Mouse (Mus musculus) heart, adult 2 months (tissue): ENCODE data around the gene Gsta2. TPM values are rescaled to one million over a fixed set of nuclear protein-coding genes. Genes with fewer than 3 reads are reported as not detected.
"Not testable (repeated sequence)": the region's sequence is repeated elsewhere in the genome, so short reads cannot be mapped to it uniquely, and the experiment has no call there.

Experiments used
- DNase-seq, 2 experiments: peaks; one replicate each; pipeline ENCODE4 v3.0.0; 2021
- H3K27ac ChIP-seq: fragments of 200-600 bp; 2 replicates; pipeline ENCODE4 v1.8.1; 2022
- H3K27me3 ChIP-seq: fragments of 200-500 bp; 2 replicates; pipeline ENCODE4 v1.6.1; 2012; ENCODE audit warnings: mild to moderate bottlenecking, low read length, inconsistent platforms, mixed read lengths; ENCODE audit not compliant: control insufficient read depth, insufficient read depth
- H3K36me3 ChIP-seq: fragments of 200-500 bp; 2 replicates; pipeline ENCODE4 v1.6.1; 2012; ENCODE audit warnings: low read length, inconsistent platforms; ENCODE audit not compliant: control insufficient read depth, insufficient read depth
- H3K4me1 ChIP-seq: fragments of 200-500 bp; 2 replicates; pipeline ENCODE4 v1.6.1; 2011; ENCODE audit warnings: low read length; ENCODE audit not compliant: control insufficient read depth, insufficient read depth
- H3K4me3 ChIP-seq: fragments of 200-600 bp; 2 replicates; pipeline ENCODE4 v1.8.1; 2022
- H3K79me2 ChIP-seq: fragments of 200-500 bp; replicated peaks from 2 replicates; pipeline ENCODE4 v1.6.1; 2012; ENCODE audit warnings: mild to moderate bottlenecking, inconsistent platforms, low read length, moderate library complexity, mixed read lengths; ENCODE audit not compliant: control insufficient read depth, insufficient read depth
- H3K9ac ChIP-seq: fragments of 200-500 bp; 2 replicates; pipeline ENCODE4 v1.6.1; 2012; ENCODE audit warnings: low read depth, mild to moderate bottlenecking, control low read depth, inconsistent platforms, low read length, mixed read lengths
- CTCF ChIP-seq: fragments of 200-600 bp; IDR thresholded peaks from 2 replicates; pipeline ENCODE4 v1.8.1; 2022; ENCODE audit warnings: antibody characterized with exemption, mild to moderate bottlenecking, moderate library complexity
- EP300 ChIP-seq: fragments of 200-500 bp; IDR thresholded peaks from 2 replicates; pipeline ENCODE4 v1.6.1; 2011; ENCODE audit warnings: low read depth, low read length, control low read depth; ENCODE audit not compliant: insufficient read depth
- POLR2A ChIP-seq: fragments of 200-500 bp; IDR thresholded peaks from 2 replicates; pipeline ENCODE4 v1.6.1; 2011; ENCODE audit warnings: mild to moderate bottlenecking, low read depth, low read length, control low read depth; ENCODE audit not compliant: insufficient read depth
- WGBS: fragments of 180-500 bp; shearing (Covaris S2); methylation state at CpG from one replicate; pipeline ENCODE4 v1.1.7; 2018; 5-methylcytosine and 5-hydroxymethylcytosine counted together
- intact Hi-C: fragments of 180-260 bp; cut with DNase I; formaldehyde crosslinking; loops from one replicate; pipeline ENCODE4 v1.15.1; 2025
- polyA plus RNA-seq: library from polyadenylated mRNA; depleted of rRNA; stranded (reverse); fragments of >200 nt; gene quantifications from 2 replicates; pipeline ENCODE4 v1.2.3, GENCODE M21; 2012
- total RNA-seq, 2 experiments: library from RNA; stranded (reverse); gene quantifications; 2 replicates each; pipeline ENCODE4 v1.2.3; 2021

Gene Gsta2
- total and polyA plus RNA-seq, 3 experiments, result 0.25 to 0.84 (median 0.50) TPM

DNA sequence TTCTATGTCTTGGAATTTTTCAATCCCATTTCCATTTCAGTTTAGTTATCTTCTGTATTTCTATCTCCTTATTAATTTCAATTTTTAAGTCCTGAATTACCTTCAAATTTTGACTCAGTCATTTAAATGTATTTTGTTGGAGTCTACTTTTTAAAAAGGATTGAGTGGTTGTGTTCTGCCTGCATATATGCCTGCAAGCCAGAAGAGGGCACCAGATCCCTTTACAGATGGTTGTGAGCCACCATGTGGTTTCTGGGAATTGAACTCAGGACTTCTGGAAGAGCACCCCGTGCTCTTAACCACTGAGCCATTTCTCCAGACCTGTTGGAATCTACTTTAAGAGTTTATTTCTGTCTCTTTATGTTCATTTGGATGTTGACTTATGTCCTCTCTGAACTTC, 36.1 kb downstream of the Gsta2 start:
- H3K79me2 ChIP-seq, result no peaks in the 10 kb centered on the region
- intact Hi-C loops, result no loop called here
- TF ChIP-seq CTCF (peak; percentile 70), EP300 (no peak), POLR2A (no peak)
- no peaks in the 10 kb centered on the region for H3K4me1 ChIP-seq
- WGBS, result 5% methylated on average over 1 of the region's 1 CpGs
- H3K36me3 ChIP-seq, result no peaks in the 10 kb centered on the region
- no peak overlapping the region for H3K27ac ChIP-seq
- no peak overlapping the region for H3K9ac ChIP-seq
- DNase-seq, result no peak
- no peak overlapping the region for H3K4me3 ChIP-seq
- no peaks in the 10 kb centered on the region for H3K27me3 ChIP-seq

DNA sequence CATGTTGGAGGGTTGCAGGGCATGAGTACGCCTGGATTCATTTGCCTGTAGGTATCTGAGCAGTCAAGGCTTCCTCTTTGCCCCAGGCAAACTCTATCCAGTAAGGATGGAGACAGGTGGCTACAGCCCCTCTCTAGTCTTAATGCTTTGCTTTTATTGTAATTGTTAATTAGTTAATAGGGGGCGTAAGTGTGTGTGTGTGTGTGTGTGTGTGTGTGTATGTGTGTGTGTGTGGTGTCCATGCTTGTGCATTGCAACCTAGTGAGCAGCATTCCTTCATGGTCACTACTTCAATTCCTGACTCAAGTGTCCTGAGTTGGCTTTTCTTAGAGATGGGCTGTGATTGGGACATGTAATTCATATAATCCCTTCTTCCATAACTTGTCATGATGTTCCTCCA, 40.9 kb downstream of the Gsta2 start, which contains the start of gene Omt2a:
Omt2a (minus strand) TSS at position 101 of the 400 bp plus-strand sequence.
- WGBS, result 88% methylated on average over 2 of the region's 2 CpGs
- no peaks in the 10 kb centered on the region for H3K79me2 ChIP-seq
- H3K9ac ChIP-seq, result no peak within 1 kb of the TSS
- TF ChIP-seq POLR2A (no peak), EP300 (no peak), CTCF (no peak)
- H3K27me3 ChIP-seq, result no peaks in the 10 kb centered on the region
- H3K27ac ChIP-seq, result no peak within 1 kb of the TSS
- no peak for DNase-seq
- H3K4me1 ChIP-seq, result no peaks in the 10 kb centered on the region
- no peaks in the 10 kb centered on the region for H3K36me3 ChIP-seq
- intact Hi-C loops, result no loop called here
- no peak within 1 kb of the TSS for H3K4me3 ChIP-seq

DNA sequence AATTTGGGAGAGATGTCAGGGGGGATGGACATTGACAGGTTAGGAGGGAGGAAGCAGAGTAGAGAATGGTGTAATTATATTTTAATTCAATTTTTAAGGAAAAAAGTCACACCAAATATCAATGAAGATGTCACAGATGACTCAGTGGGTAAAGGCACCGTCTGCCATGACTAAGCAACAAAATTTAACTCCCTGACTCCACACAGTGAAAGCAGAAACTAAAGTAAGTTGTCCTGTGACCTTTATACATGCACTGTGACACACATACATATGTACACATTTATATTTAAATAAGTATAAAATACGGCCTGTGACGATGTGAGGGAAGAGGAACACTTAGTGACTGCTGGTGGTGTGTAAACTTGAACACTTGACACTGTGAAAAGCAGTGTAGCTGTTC, 47.5 kb downstream of the Gsta2 start:
- H3K27me3 ChIP-seq, intact Hi-C loops, H3K9ac ChIP-seq, H3K79me2 ChIP-seq, DNase-seq, H3K27ac ChIP-seq, H3K4me3 ChIP-seq, H3K4me1 ChIP-seq, H3K36me3 ChIP-seq: not testable (repeated sequence)
- 76% methylated on average over 3 of the region's 3 CpGs for WGBS

- H3K79me2 ChIP-seq, H3K27ac ChIP-seq, intact Hi-C loops, H3K9ac ChIP-seq, H3K27me3 ChIP-seq, H3K36me3 ChIP-seq, H3K4me1 ChIP-seq, H3K4me3 ChIP-seq, DNase-seq: not testable (repeated sequence)
- 52% methylated on average over 1 of the region's 1 CpGs for WGBS
Observed at GRCm38 (mm10) chr9:78299143-78299542, 56.4 kb downstream of the Gsta2 start.

- Histone ChIP-seq H3K79me2 (no peaks in the 10 kb centered on the region), H3K36me3 (no peaks in the 10 kb centered on the region), H3K4me1 (no peaks in the 10 kb centered on the region), H3K4me3 (no peak overlapping the region), H3K9ac (no peak overlapping the region), H3K27me3 (no peaks in the 10 kb centered on the region), H3K27ac (no peak overlapping the region)
- WGBS, result 85% methylated on average over 1 of the region's 1 CpGs
- TF ChIP-seq CTCF, result no peak
- TF ChIP-seq POLR2A, result no peak
- TF ChIP-seq EP300, result no peak
- DNase-seq, result no peak
- intact Hi-C loops, result no loop called here
Observed at GRCm38 (mm10) chr9:78298232-78298631, 57.4 kb downstream of the Gsta2 start.

DNA sequence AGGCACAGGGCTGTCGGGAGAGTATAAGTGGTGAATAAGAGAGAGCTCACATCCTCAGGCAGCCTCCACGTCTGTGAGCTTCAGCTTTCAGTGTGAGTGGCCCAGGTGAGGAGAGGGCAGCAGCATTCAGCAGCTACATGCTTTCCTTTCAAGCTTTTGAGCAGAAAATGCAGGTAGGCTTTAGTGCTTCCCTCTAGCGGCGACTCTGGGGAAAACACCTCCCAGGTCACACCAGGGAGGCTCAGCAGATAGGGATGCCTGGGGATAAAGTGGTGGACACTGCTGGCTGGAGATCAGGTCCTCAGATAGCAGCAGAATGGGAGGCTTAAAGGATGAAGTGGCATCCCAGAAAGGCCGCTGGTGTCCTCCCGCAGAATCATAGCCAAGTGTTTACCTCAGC, 59.5 kb downstream of the Gsta2 start:
- H3K27me3 ChIP-seq, H3K27ac ChIP-seq, H3K4me1 ChIP-seq, H3K36me3 ChIP-seq, intact Hi-C loops, H3K79me2 ChIP-seq, H3K4me3 ChIP-seq, H3K9ac ChIP-seq: not testable (repeated sequence)
- peak; percentile 70 for TF ChIP-seq CTCF
- peak; percentile 6 to 27 for DNase-seq
- 12% methylated on average over 6 of the region's 6 CpGs for WGBS

DNA sequence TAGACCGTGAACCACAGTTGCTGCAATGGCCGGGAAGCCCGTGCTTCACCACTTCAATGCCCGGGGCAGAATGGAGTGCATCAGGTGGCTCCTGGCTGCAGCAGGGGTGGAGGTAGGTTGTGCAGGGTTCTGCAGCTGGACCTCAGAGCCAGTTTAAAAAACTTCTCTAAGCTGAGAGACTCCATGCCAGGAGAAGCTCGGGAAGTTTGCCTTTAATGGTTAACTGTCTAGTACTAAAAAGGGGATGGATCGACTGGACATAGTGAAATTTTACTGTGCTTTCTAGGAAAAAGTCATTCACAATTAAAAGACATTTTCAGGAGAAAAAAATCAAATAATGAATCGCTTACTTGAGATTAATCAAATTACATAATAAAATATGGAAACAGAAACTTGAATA, 60.8 kb downstream of the Gsta2 start:
- H3K4me1 ChIP-seq, H3K27me3 ChIP-seq, DNase-seq, H3K4me3 ChIP-seq, H3K36me3 ChIP-seq, H3K27ac ChIP-seq, H3K9ac ChIP-seq, H3K79me2 ChIP-seq, intact Hi-C loops: not testable (repeated sequence)
- WGBS, result 81% methylated on average over 7 of the region's 7 CpGs

GRCm38 (mm10) chr9:78293683-78294082, 61.9 kb downstream of the Gsta2 start:
- H3K4me3 ChIP-seq, H3K9ac ChIP-seq, H3K27ac ChIP-seq, H3K4me1 ChIP-seq, H3K79me2 ChIP-seq, H3K36me3 ChIP-seq, H3K27me3 ChIP-seq, intact Hi-C loops, DNase-seq: not testable (repeated sequence)
- 64% methylated on average over 1 of the region's 1 CpGs for WGBS

DNA sequence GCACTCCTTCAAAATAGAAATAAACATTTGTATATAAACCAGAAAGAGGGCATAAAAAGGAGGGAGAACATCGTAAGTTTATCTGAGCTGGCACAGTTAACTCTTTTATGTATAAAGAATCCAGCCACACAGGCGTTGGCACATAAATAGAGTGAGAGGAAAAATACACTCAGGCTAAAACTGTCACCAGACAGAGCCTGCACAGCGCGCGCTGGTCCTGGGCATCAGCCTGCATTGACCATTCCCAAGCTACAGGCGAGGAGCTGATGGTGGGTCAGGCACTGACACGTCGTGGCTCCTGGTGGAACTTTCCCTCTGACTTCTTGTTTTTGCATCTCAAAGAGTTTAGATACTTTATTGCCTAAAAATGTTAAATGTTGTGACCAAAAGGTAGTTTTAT, 63.1 kb downstream of the Gsta2 start:
- H3K27me3 ChIP-seq, DNase-seq, H3K4me1 ChIP-seq, H3K27ac ChIP-seq, H3K36me3 ChIP-seq, intact Hi-C loops, H3K4me3 ChIP-seq, H3K9ac ChIP-seq, H3K79me2 ChIP-seq: not testable (repeated sequence)
- 80% methylated on average over 8 of the region's 8 CpGs for WGBS

DNA sequence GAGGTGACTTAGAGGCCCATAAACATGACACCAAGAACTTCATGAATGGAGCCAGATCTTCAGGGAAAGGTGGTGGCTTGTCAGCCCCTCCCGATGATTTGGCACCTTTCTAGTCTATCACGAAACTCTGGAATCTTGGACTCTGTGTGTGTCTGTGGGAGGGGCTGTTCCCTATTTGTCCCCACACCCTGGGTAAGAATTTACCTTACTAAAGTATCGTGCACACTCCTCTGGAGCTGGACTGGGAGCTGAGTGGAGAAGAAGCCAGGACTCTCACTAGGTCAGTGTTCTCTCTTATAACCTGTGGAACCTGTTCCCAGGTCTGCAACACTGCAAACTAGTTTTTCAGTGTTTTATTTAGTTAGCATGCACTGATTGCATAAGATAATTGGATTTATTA, 65.9 kb downstream of the Gsta2 start, which contains the start of gene Gm10639:
Gm10639 (plus strand) TSS at position 201 of the 400 bp plus-strand sequence.
- intact Hi-C loops, H3K4me1 ChIP-seq, H3K9ac ChIP-seq, H3K79me2 ChIP-seq, H3K27me3 ChIP-seq, DNase-seq, H3K4me3 ChIP-seq, H3K36me3 ChIP-seq, H3K27ac ChIP-seq: not testable (repeated sequence)
- 64% methylated on average over 3 of the region's 3 CpGs for WGBS
